Mouse (Mus musculus) pancreas, adult 10 weeks (tissue): ENCODE results near the gene Pmpca. TPM values are rescaled to one million over a fixed set of nuclear protein-coding genes. Genes with fewer than 3 reads are reported as not detected.

Experiments used
- polyA plus RNA-seq: library from polyadenylated mRNA; stranded (reverse); fragments of 350-450 nt; fragmentation: Illumina TruSeq; extraction: RNeasy Lipid Tissue Mini Kit (QIAGEN cat#74804); gene quantifications from one replicate; pipeline ENCODE4 v1.2.3, GENCODE M21; 2015; ENCODE audit warnings: low read depth, low replicate concordance; ENCODE audit not compliant: insufficient read depth

Gene Pmpca
- 14.2 TPM for polyA plus RNA-seq

GRCm38 (mm10) chr2:26389154-26389690, at the start of gene Pmpca, which contains the start of gene Entr1:
Gene Pmpca (plus strand): TSS chr2:26389339.
Gene Entr1 (minus strand): TSS chr2:26389316.

GRCm38 (mm10) chr2:26351358-26352290, 37.5 kb upstream of the Pmpca start, which contains the start of gene Dnlz:
Gene Dnlz (minus strand): TSS chr2:26352110.

GRCm38 (mm10) chr2:26360772-26361171, 28.4 kb upstream of the Pmpca start, which contains the start of gene Card9:
Gene Card9 (minus strand): TSS chr2:26360918.

GRCm38 (mm10) chr2:26380131-26380771, 8.9 kb upstream of the Pmpca start, which contains the start of gene Snapc4:
Gene Snapc4 (minus strand): TSS chr2:26380653.

GRCm38 (mm10) chr2:26408515-26409356, 19.6 kb downstream of the Pmpca start, which contains the start of gene Inpp5e:
Gene Inpp5e (minus strand): TSS chr2:26409203.

GRCm38 (mm10) chr2:26444946-26445665, 56.0 kb downstream of the Pmpca start, which contains the start of gene Sec16a:
Gene Sec16a (minus strand): TSS chr2:26445216.

Other genes with a start within 250 kb of the Pmpca start
- 0.55 TPM for gene Lhx3, start 181.1 kb upstream of the Pmpca start, polyA plus RNA-seq
- gene Qsox2, start 151.8 kb upstream of the Pmpca start, polyA plus RNA-seq, result 15.2 TPM
- gene Ccdc187, start 94.8 kb upstream of the Pmpca start, polyA plus RNA-seq, result 0.30 TPM
- gene Gpsm1, start 73.8 kb upstream of the Pmpca start, polyA plus RNA-seq, result 23.9 TPM
- 4.9 TPM for gene Dnlz, start 37.2 kb upstream of the Pmpca start, polyA plus RNA-seq
- gene Card9, start 28.4 kb upstream of the Pmpca start, polyA plus RNA-seq, result 1.7 TPM
- gene Snapc4, start 8.7 kb upstream of the Pmpca start, polyA plus RNA-seq, result 22.5 TPM
- 38.2 TPM for gene Entr1, start within 50 bp of the Pmpca start, polyA plus RNA-seq
- gene Inpp5e, start 19.9 kb downstream of the Pmpca start, polyA plus RNA-seq, result 4.4 TPM
- gene Sec16a, start 55.9 kb downstream of the Pmpca start, polyA plus RNA-seq, result 18.6 TPM
- gene Notch1, start 127.3 kb downstream of the Pmpca start, polyA plus RNA-seq, result 9.8 TPM
- gene Egfl7, start 190.7 kb downstream of the Pmpca start, polyA plus RNA-seq, result 141 TPM
- not detected for gene Gm20532, start 197.3 kb downstream of the Pmpca start, polyA plus RNA-seq
- 12.9 TPM for gene Agpat2, start 215.1 kb downstream of the Pmpca start, polyA plus RNA-seq
- gene Fam69b, start 239.1 kb downstream of the Pmpca start, polyA plus RNA-seq, result 1.4 TPM